Mouse (Mus musculus) midbrain, embryonic 11.5 days (tissue): Measurements from ENCODE around the gene Peg3. TPM values are rescaled to one million over a fixed set of nuclear protein-coding genes. Genes with fewer than 3 reads are reported as not detected.

Source experiments
- ATAC-seq: fragments of 200-750 bp; cut with Nextera tagmentation; 2 replicates; pipeline ENCODE4 v1.8.0; 2017; ENCODE audit warnings: moderate TSS enrichment, moderate library complexity; ENCODE audit not compliant: low FRiP score
- DNase-seq: peaks from one replicate; pipeline ENCODE4 v3.0.0; 2015; ENCODE audit warnings: low spot score; ENCODE audit errors: missing footprints
- H3K27ac ChIP-seq: fragments of 300-500 bp; sonication (generic); 2 replicates; pipeline ENCODE4 v1.5.1; 2014; ENCODE audit warnings: low read depth, low read length
- H3K27me3 ChIP-seq: fragments of 300-500 bp; sonication (generic); 2 replicates; pipeline ENCODE4 v1.6.1; 2014; ENCODE audit warnings: mild to moderate bottlenecking, low read length, moderate library complexity, mixed read lengths; ENCODE audit not compliant: control insufficient read depth, insufficient read depth
- H3K36me3 ChIP-seq: fragments of 300-500 bp; sonication (generic); 2 replicates; pipeline ENCODE4 v1.6.1; 2014; ENCODE audit warnings: mild to moderate bottlenecking, low read length, moderate library complexity, mixed read lengths; ENCODE audit not compliant: control insufficient read depth, insufficient read depth
- H3K4me1 ChIP-seq: fragments of 300-500 bp; sonication (generic); 2 replicates; pipeline ENCODE4 v1.6.1; 2014; ENCODE audit warnings: low read length; ENCODE audit not compliant: control insufficient read depth, insufficient read depth
- H3K4me2 ChIP-seq: fragments of 300-500 bp; sonication (generic); 2 replicates; pipeline ENCODE4 v1.6.1; 2014; ENCODE audit warnings: mild to moderate bottlenecking, moderate library complexity
- H3K4me3 ChIP-seq: fragments of 300-500 bp; sonication (generic); 2 replicates; pipeline ENCODE4 v1.5.1; 2014; ENCODE audit warnings: low read depth, low read length
- H3K9ac ChIP-seq: fragments of 300-500 bp; sonication (generic); 2 replicates; pipeline ENCODE4 v1.6.1; 2014; ENCODE audit warnings: low read length
- H3K9me3 ChIP-seq: fragments of 300-500 bp; sonication (generic); 2 replicates; pipeline ENCODE4 v1.6.1; 2016; ENCODE audit warnings: low read length; ENCODE audit not compliant: control insufficient read depth
- WGBS: fragments of 180-500 bp; shearing (Covaris S2); extraction: QIAGEN DNeasy Blood & Tissue Kit; methylation state at CpG from one replicate; pipeline ENCODE4 v1.1.7; 2014; 5-methylcytosine and 5-hydroxymethylcytosine counted together
- polyA plus RNA-seq: library from polyadenylated mRNA; unstranded; fragments of >200 nt; fragmentation: Nextera tagmentation; extraction: Ambion mirVana; gene quantifications from 2 replicates; pipeline ENCODE4 v1.2.1, GENCODE M21; 2014

The Peg3 gene
- polyA plus RNA-seq, 1 experiment from 2014 or later: 85.3 TPM

GRCm38 (mm10) chr7:6729061-6729817, 992 bp downstream of the Peg3 start:
- peak overlapping the region; percentile 58 for H3K4me3 ChIP-seq
- H3K36me3 ChIP-seq: no peaks in the 10 kb centered on the region
- peaks cover 20% of the 10 kb centered on the region for H3K9me3 ChIP-seq
- WGBS: 36% methylated on average over 37 of the region's 37 CpGs
- peak overlapping the region; percentile 76 for H3K4me2 ChIP-seq
- peak overlapping the region; percentile 65 for H3K9ac ChIP-seq
- peak; percentile 97 for DNase-seq
- peak overlapping the region; percentile 94 for H3K27ac ChIP-seq
- H3K27me3 ChIP-seq: no peaks in the 10 kb centered on the region
- peak; percentile 64 for ATAC-seq
- H3K4me1 ChIP-seq: no peaks in the 10 kb centered on the region

- H3K4me1 ChIP-seq: no peaks in the 10 kb centered on the region
- WGBS: 47% methylated on average over 19 of the region's 19 CpGs
- peak overlapping the region; percentile 58; the same call in 1 of the 2 replicates for H3K4me3 ChIP-seq
- peaks cover 20% of the 10 kb centered on the region for H3K9me3 ChIP-seq
- peak overlapping the region; percentile 77 for H3K27ac ChIP-seq
- DNase-seq: peak; percentile 98
- no peaks in the 10 kb centered on the region for H3K36me3 ChIP-seq
- no peak overlapping the region; the same call in 1 of the 2 replicates for H3K9ac ChIP-seq
- H3K27me3 ChIP-seq: no peaks in the 10 kb centered on the region
- ATAC-seq: peak; percentile 83
- H3K4me2 ChIP-seq: peak overlapping the region; percentile 47
Observed at GRCm38 (mm10) chr7:6728263-6728931, 1.8 kb downstream of the Peg3 start.

- Histone ChIP-seq H3K4me2 (peak overlapping the region; percentile 37), H3K27me3 (no peaks in the 10 kb centered on the region), H3K4me3 (peak overlapping the region; percentile 58; the same call in 1 of the 2 replicates), H3K9me3 (peaks cover 20% of the 10 kb centered on the region), H3K4me1 (no peaks in the 10 kb centered on the region), H3K36me3 (no peaks in the 10 kb centered on the region), H3K27ac (peak overlapping the region; percentile 77), H3K9ac (peak overlapping the region; percentile 10; the same call in 1 of the 2 replicates)
- peak; percentile 51 for ATAC-seq
- 56% methylated on average over 19 of the region's 19 CpGs for WGBS
- DNase-seq: peak; percentile 93
Observed at GRCm38 (mm10) chr7:6727351-6728121, 2.7 kb downstream of the Peg3 start.

- Histone ChIP-seq H3K27ac (no peak overlapping the region), H3K36me3 (peaks cover 8% of the 10 kb centered on the region; the same call in 1 of the 2 replicates), H3K4me2 (no peak overlapping the region), H3K4me3 (no peak overlapping the region), H3K4me1 (no peaks in the 10 kb centered on the region), H3K27me3 (no peaks in the 10 kb centered on the region), H3K9me3 (no peaks in the 10 kb centered on the region), H3K9ac (no peak overlapping the region)
- no peak for DNase-seq
- no peak for ATAC-seq
- WGBS: 95% methylated on average over 15 of the region's 15 CpGs
Observed at GRCm38 (mm10) chr7:6709396-6709795, 20.8 kb downstream of the Peg3 start.

- Histone ChIP-seq H3K4me1 (no peaks in the 10 kb centered on the region), H3K36me3 (peaks cover 8% of the 10 kb centered on the region; the same call in 1 of the 2 replicates), H3K27ac (no peak overlapping the region), H3K4me2 (no peak overlapping the region), H3K4me3 (no peak overlapping the region), H3K27me3 (no peaks in the 10 kb centered on the region), H3K9me3 (no peaks in the 10 kb centered on the region), H3K9ac (no peak overlapping the region)
- DNase-seq (no peak), ATAC-seq (no peak)
- 91% methylated on average over 17 of the region's 17 CpGs for WGBS
Observed at GRCm38 (mm10) chr7:6708451-6709180, 21.6 kb downstream of the Peg3 start.

- no peak overlapping the region for H3K9ac ChIP-seq
- H3K27ac ChIP-seq: no peak overlapping the region
- peaks cover 8% of the 10 kb centered on the region; the same call in 1 of the 2 replicates for H3K36me3 ChIP-seq
- no peak overlapping the region for H3K4me2 ChIP-seq
- H3K27me3 ChIP-seq: no peaks in the 10 kb centered on the region
- peak; percentile 68 for DNase-seq
- no peak for ATAC-seq
- H3K4me3 ChIP-seq: no peak overlapping the region
- WGBS: 93% methylated on average over 23 of the region's 23 CpGs
- no peaks in the 10 kb centered on the region for H3K9me3 ChIP-seq
- no peaks in the 10 kb centered on the region for H3K4me1 ChIP-seq
Observed at GRCm38 (mm10) chr7:6707416-6708015, 22.7 kb downstream of the Peg3 start.

GRCm38 (mm10) chr7:6699230-6699629, 31.0 kb downstream of the Peg3 start:
- 80% methylated on average over 3 of the region's 3 CpGs for WGBS
- Histone ChIP-seq H3K4me1 (no peaks in the 10 kb centered on the region), H3K9me3 (no peaks in the 10 kb centered on the region), H3K27ac (no peak overlapping the region), H3K9ac (no peak overlapping the region), H3K36me3 (0 out of 2 replicates have a peak, but pooled peaks cover 2% of the 10 kb centered on the region), H3K4me2 (no peak overlapping the region), H3K27me3 (no peaks in the 10 kb centered on the region), H3K4me3 (no peak overlapping the region)
- peak; percentile 69 for DNase-seq
- ATAC-seq: no peak
